Comparison of ENCODE assay signal across 8 mouse cellular contexts in genomic region chr7:48937562-48937961, GRCm38 (mm10). TPM values are rescaled to one million over a fixed set of nuclear protein-coding genes. Genes with fewer than 3 reads are reported as not detected.
DNase-seq lines count a peak whose midpoint lies in the region; ATAC-seq and TF ChIP-seq lines count a peak whose summit lies in the region.
"Had no signal": no experiment of that assay in that cellular context is flagged by ENCODE, and none has a peak within 500 bp of the region (broad histone marks: within the 10 kb centered on the region; RNA-seq: fewer than 3 reads in every experiment).

No protein-coding gene starts in this region.

- H3K79me2 ChIP-seq in CH12.LX (replicated peaks; ENCODE audit: control insufficient read depth, extremely low read depth, insufficient read depth, poor library complexity, severe bottlenecking): no peaks in the 10 kb centered on the region

- TF ChIP-seq EP300 in CH12.LX (IDR thresholded peaks at IDR 0.05; ENCODE audit: low read length): no peak

- peak; percentile 5 for DNase-seq in A20 (ENCODE audit: low read depth, low spot score)
- peak; percentile 66 for DNase-seq in CH12.LX (ENCODE audit: extremely low read depth)
- DNase-seq in spleen, adult 18-20 months: peak; percentile 33 to 42
- DNase-seq in heart, postnatal 4 days: no peak
- DNase-seq in ovary, postnatal 10 days (ENCODE audit: low spot score): no peak
- DNase-seq in kidney, postnatal 36 days: no peak

- no peak for TF ChIP-seq RAD21 in CH12.LX (IDR thresholded peaks at IDR 0.05; ENCODE audit: low read depth, low read length)

- no peak for TF ChIP-seq CTCF in CH12.LX (conservative IDR thresholded peaks at IDR 0.05 in 1 of 2, IDR thresholded peaks at IDR 0.05 in 1 of 2; ENCODE audit: low read depth in 2 of 2, low read length in 2 of 2)

- 29% methylated on average over 11 of the region's 11 CpGs for WGBS in liver, embryonic 12.5 days (ENCODE audit: insufficient replicate concordance)

- H3K4me2 ChIP-seq in CH12.LX (ENCODE audit: insufficient read depth, low read depth, poor library complexity, severe bottlenecking): peak overlapping the region; percentile 7; the same call in 1 of the 2 replicates
- peak overlapping the region; percentile 40 for H3K4me2 ChIP-seq in liver, embryonic 12.5 days

- in situ Hi-C loops in CH12.LX (cut with MboI; ENCODE audit: low pct_ligation_motif_present, low pct_unique_long_range_greater_than_20kb, low sequenced_read_pairs): no loop called here

- H3K4me1 ChIP-seq in CH12.LX (ENCODE audit: control insufficient read depth in 1 of 2, insufficient read depth in 2 of 2): peaks cover 4 to 15% of the 10 kb centered on the region in 2 experiments
- 0 out of 2 replicates have a peak, but pooled peaks cover 4% of the 10 kb centered on the region for H3K4me1 ChIP-seq in liver, embryonic 12.5 days

- peak overlapping the region in 1 of 3 experiments; percentile 7 for H3K4me3 ChIP-seq in CH12.LX (replicated peaks in 1 of 3; ENCODE audit: low read depth in 2 of 3, low read length in 2 of 3, poor library complexity in 1 of 3)
- no peak overlapping the region for H3K4me3 ChIP-seq in liver, embryonic 12.5 days

- peaks cover 39% of the 10 kb centered on the region for H3K27me3 ChIP-seq in CH12.LX (replicated peaks)
- H3K27me3 ChIP-seq in liver, embryonic 12.5 days (replicated peaks): peaks cover 12% of the 10 kb centered on the region
- H3K27me3 ChIP-seq: Patski had no signal

- dilution Hi-C loops in CH12.LX (cut with MboI; ENCODE audit: extremely low pct_ligation_motif_present, extremely low pct_unique_long_range_greater_than_20kb, low sequenced_read_pairs): no loop called here

- ATAC-seq in liver, embryonic 12.5 days: peak; percentile 46; the same call in 1 of the 2 replicates

- H3K36me3 ChIP-seq in CH12.LX (replicated peaks in 1 of 2; ENCODE audit: control insufficient read depth in 1 of 2, insufficient read depth in 1 of 2, low read length in 1 of 2): no peaks in the 10 kb centered on the region
- H3K36me3 ChIP-seq in liver, embryonic 12.5 days: no peaks in the 10 kb centered on the region

- H3K9me3 ChIP-seq in CH12.LX (replicated peaks; ENCODE audit: low read length): no peaks in the 10 kb centered on the region
- no peaks in the 10 kb centered on the region for H3K9me3 ChIP-seq in liver, embryonic 12.5 days (replicated peaks)

- H3K27ac ChIP-seq in CH12.LX (ENCODE audit: insufficient read depth, low read depth): no peak overlapping the region
- H3K27ac ChIP-seq in liver, embryonic 12.5 days: no peak overlapping the region

- no peak for TF ChIP-seq POLR2A in CH12.LX (IDR thresholded peaks at IDR 0.05; ENCODE audit: low read depth, low read length)

- no peak overlapping the region for H3K9ac ChIP-seq in CH12.LX (ENCODE audit: insufficient read depth, low read depth)
- H3K9ac ChIP-seq in liver, embryonic 12.5 days: no peak overlapping the region

TF ChIP-seq in CH12.LX, 34 proteins besides CTCF, POLR2A, EP300 and RAD21:
- no peak for TF ChIP-seq PAX5 (IDR thresholded peaks at IDR 0.05; ENCODE audit: low read length)
- TF ChIP-seq NRF1 (IDR thresholded peaks at IDR 0.05; ENCODE audit: low read depth, low read length): peak; percentile 90

RNA-seq across cellular contexts. Expression of gene Nav2, which starts 29.0 kb away (rescaled TPM):
- total RNA-seq in CH12.LX (2012; rRNA removed) (under 0.01 TPM in 1 of 2 replicates, not detected in the other), CH12.LX (2014; rRNA removed) (not detected in 2 replicates)
- polyA plus RNA-seq in CH12.LX (2012; ENCODE audit: insufficient read length, low read depth): 0.16 TPM in 1 of 2 replicates, not detected in the other
- 2.6 and 2.8 TPM in 2 replicates for polyA plus RNA-seq in liver, embryonic 12.5 days (2016; fragmentation: Nextera tagmentation; extraction: Ambion mirVana)
- 100 to 1,000 TPM; 106 to 112 TPM for total RNA-seq in heart, postnatal 4 days (2021)

RNA-seq across cellular contexts. Expression of gene E2f8, which starts 56.2 kb away (rescaled TPM):
- total RNA-seq in CH12.LX (2012; rRNA removed) (3.8 and 5.3 TPM in 2 replicates), CH12.LX (2014; rRNA removed) (2.4 and 2.6 TPM in 2 replicates)
- 14.1 and 17.1 TPM in 2 replicates for polyA plus RNA-seq in CH12.LX (2012; ENCODE audit: insufficient read length, low read depth)
- 34.5 and 38.7 TPM in 2 replicates for polyA plus RNA-seq in liver, embryonic 12.5 days (2016; fragmentation: Nextera tagmentation; extraction: Ambion mirVana)
- total RNA-seq in heart, postnatal 4 days (2021): 10 to 100 TPM; 17.6 to 18.5 TPM

Comparison
In these comparisons a context has a peak if more than half of its experiments do, and no peak if none do; other contexts are left out.
1. DNase-seq: peak in A20 (single experiment), CH12.LX (single experiment) and spleen, adult 18-20 months (2 of 2); none in heart, postnatal 4 days (single experiment), ovary, postnatal 10 days (single experiment) and kidney, postnatal 36 days (0 of 2).
2. RNA of gene Nav2, which starts 29.0 kb away (total RNA-seq): 106 to 112 TPM in heart, postnatal 4 days; under 0.01 TPM in CH12.LX; every median in the first group is over 100 times any median in the second.